Mouse (Mus musculus) forebrain, embryonic 13.5 days (tissue): ENCODE data around the gene Klf4. TPM values are rescaled to one million over a fixed set of nuclear protein-coding genes. Genes with fewer than 3 reads are reported as not detected.

Experiments
- ATAC-seq: fragments of 200-750 bp; cut with Nextera tagmentation; 2 replicates; pipeline ENCODE4 v1.8.0; 2017
- H3K27ac ChIP-seq: fragments of 300-500 bp; sonication (generic); 2 replicates; pipeline ENCODE4 v1.5.1; 2015; ENCODE audit warnings: inconsistent platforms, mild to moderate bottlenecking, moderate library complexity
- H3K27me3 ChIP-seq: fragments of 300-500 bp; sonication (generic); 2 replicates; pipeline ENCODE4 v1.6.1; 2015; ENCODE audit warnings: mild to moderate bottlenecking, inconsistent platforms
- H3K36me3 ChIP-seq: fragments of 300-500 bp; sonication (generic); 2 replicates; pipeline ENCODE4 v1.6.1; 2015; ENCODE audit warnings: mild to moderate bottlenecking, inconsistent platforms; ENCODE audit not compliant: poor library complexity, severe bottlenecking
- H3K4me1 ChIP-seq: fragments of 300-500 bp; sonication (generic); 2 replicates; pipeline ENCODE4 v1.6.1; 2015; ENCODE audit warnings: inconsistent platforms
- H3K4me2 ChIP-seq: fragments of 300-500 bp; sonication (generic); 2 replicates; pipeline ENCODE4 v1.6.1; 2015; ENCODE audit warnings: inconsistent platforms, mild to moderate bottlenecking, moderate library complexity
- H3K4me3 ChIP-seq: fragments of 300-500 bp; sonication (generic); 2 replicates; pipeline ENCODE4 v1.5.1; 2015; ENCODE audit warnings: mild to moderate bottlenecking, inconsistent platforms
- H3K9ac ChIP-seq: fragments of 300-500 bp; sonication (generic); 2 replicates; pipeline ENCODE4 v1.6.1; 2015; ENCODE audit warnings: mild to moderate bottlenecking, inconsistent platforms
- H3K9me3 ChIP-seq: fragments of 300-500 bp; sonication (generic); replicated peaks from 2 replicates; pipeline ENCODE4 v1.6.1; 2016; ENCODE audit warnings: inconsistent platforms
- WGBS: fragments of 180-500 bp; shearing (Covaris S2); methylation state at CpG from one replicate; pipeline ENCODE4 v1.1.7; 2015; 5-methylcytosine and 5-hydroxymethylcytosine counted together
- polyA plus RNA-seq: library from polyadenylated mRNA; unstranded; fragments of >200 nt; fragmentation: Nextera tagmentation; extraction: Ambion mirVana; gene quantifications from 2 replicates; pipeline ENCODE4 v1.2.1, GENCODE M21; 2015

Klf4 gene
- polyA plus RNA-seq, 1 experiment from 2014 or later, result 1.5 TPM

DNA sequence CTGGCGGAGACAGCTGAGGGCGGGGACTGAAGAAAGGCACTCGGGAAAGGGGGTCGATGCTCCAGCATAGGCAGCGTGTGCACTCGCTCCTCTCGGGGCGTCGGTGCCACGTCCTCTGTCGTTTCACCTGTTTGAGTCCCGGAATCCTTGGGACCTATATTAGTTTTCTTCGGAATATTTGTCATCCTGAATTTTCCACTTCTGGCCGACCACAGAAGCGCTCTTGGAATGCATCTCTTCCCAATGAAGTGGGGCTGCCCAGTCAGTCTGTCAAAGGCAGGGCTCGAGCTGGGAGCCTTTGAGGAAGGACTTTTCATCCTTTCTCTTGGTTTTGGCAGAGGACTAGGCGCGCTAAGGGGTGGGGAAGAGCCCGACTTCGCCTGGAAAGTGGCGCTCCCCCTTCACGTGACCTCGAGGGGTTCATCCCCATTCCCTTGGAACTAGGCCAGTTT is 1.6 kb upstream of the Klf4 start:
- Histone ChIP-seq H3K27ac (no peak overlapping the region), H3K4me1 (peaks cover 34% of the 10 kb centered on the region), H3K4me2 (peak overlapping the region; percentile 93), H3K27me3 (peaks cover 46% of the 10 kb centered on the region), H3K4me3 (peak overlapping the region; percentile 56), H3K9me3 (no peaks in the 10 kb centered on the region), H3K9ac (0 out of 2 replicates have a peak overlapping the region, but pooled peaks have one; percentile 23), H3K36me3 (no peaks in the 10 kb centered on the region)
- 1% methylated on average over 23 of the region's 23 CpGs for whole genome bisulfite sequencing
- no peak for ATAC-seq

DNA sequence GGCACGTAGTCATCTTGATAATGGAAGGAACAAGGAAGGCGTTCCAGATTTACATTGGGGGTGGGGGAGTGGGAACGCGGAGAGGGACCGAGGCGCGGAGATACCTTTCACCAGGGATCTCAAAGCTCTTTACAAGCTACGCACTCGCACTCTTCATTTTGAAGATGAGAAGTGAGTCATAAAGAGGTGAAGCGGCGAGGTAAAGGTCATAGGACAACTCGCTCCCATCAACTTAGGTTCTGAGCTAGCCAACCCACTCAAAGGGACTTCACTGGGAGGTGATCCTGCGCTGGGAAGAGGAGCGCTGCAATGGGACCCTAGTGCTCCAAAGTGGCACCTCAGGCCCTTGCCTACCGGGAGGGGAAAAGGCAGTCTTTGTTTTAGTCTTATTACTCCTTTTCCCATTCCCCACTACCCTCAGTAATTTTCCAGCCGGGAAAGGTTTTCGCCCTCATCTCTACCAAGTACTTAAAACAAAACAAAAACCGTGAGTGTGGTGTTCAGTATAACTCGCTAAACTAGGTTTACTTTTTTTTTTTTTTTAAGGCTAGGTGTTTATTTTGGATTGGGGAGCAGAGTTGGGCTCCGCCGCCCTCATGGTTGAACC is 1.0 kb upstream of the Klf4 start:
- WGBS, result under 1% methylated on average over 21 of the region's 21 CpGs
- Histone ChIP-seq H3K4me2 (peak overlapping the region; percentile 93), H3K27ac (peak overlapping the region; percentile 79), H3K4me1 (peaks cover 34% of the 10 kb centered on the region), H3K36me3 (no peaks in the 10 kb centered on the region), H3K4me3 (peak overlapping the region; percentile 56), H3K27me3 (peaks cover 46% of the 10 kb centered on the region), H3K9ac (peak overlapping the region; percentile 71), H3K9me3 (no peaks in the 10 kb centered on the region)
- no peak for ATAC-seq

GRCm38 (mm10) chr4:55531856-55532406 is 335 bp downstream of the Klf4 start:
- Histone ChIP-seq H3K9me3 (no peaks in the 10 kb centered on the region), H3K27ac (no peak overlapping the region), H3K4me2 (peak overlapping the region; percentile 93), H3K27me3 (peaks cover 46% of the 10 kb centered on the region), H3K9ac (peak overlapping the region; percentile 56), H3K36me3 (no peaks in the 10 kb centered on the region), H3K4me1 (peaks cover 34% of the 10 kb centered on the region), H3K4me3 (peak overlapping the region; percentile 56)
- under 1% methylated on average over 29 of the region's 42 CpGs for WGBS
- ATAC-seq, result peak; percentile 50; the same call in 1 of the 2 replicates

DNA sequence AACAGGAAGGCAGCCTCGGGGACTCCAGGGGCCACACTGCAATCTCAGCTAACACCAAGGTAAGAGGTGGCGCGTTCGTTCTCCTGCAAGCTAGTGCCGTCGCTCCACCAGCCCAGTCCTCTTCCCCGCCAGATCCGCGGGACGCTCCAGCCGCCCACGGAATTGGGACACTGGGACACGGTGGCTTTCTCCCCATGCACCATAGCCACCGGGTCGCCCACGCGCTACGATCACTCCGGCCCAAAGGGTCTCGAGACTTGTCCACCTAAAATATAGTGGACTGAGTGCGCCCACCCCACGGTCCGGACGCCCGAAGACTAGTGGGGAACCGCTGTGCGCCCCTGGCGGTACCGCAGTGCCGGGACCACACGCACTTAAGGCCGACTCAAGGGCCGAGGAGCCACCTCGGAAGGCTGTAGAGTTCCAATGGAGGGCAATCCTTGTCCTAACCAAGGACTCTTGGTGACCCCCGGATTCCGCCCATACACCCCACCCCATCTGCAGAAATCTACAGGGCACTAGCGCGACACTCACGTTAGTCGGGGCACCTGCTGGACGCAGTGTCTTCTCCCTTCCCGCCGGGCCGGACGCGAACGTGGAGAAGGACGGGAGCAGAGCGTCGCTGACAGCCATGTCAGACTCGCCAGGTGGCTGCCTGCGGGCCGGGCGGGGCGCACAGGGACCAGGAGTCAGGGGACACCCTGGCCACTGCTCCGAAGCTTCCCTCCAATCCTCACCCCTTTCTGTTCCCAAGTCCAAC is 990 bp downstream of the Klf4 start:
- Histone ChIP-seq H3K27me3 (peaks cover 46% of the 10 kb centered on the region), H3K9me3 (no peaks in the 10 kb centered on the region), H3K9ac (peak overlapping the region; percentile 53), H3K27ac (no peak overlapping the region), H3K4me2 (peak overlapping the region; percentile 93), H3K4me3 (peak overlapping the region; percentile 56), H3K36me3 (no peaks in the 10 kb centered on the region), H3K4me1 (peaks cover 34% of the 10 kb centered on the region)
- WGBS, result 3% methylated on average over 48 of the region's 56 CpGs
- no peak for ATAC-seq

- no peak for ATAC-seq
- Histone ChIP-seq H3K36me3 (no peaks in the 10 kb centered on the region), H3K4me1 (peaks cover 34% of the 10 kb centered on the region), H3K9me3 (no peaks in the 10 kb centered on the region), H3K4me3 (peak overlapping the region; percentile 56), H3K27ac (no peak overlapping the region), H3K9ac (peak overlapping the region; percentile 53), H3K27me3 (peaks cover 41% of the 10 kb centered on the region), H3K4me2 (peak overlapping the region; percentile 93)
- under 1% methylated on average over 20 of the region's 20 CpGs for WGBS
Measured at GRCm38 (mm10) chr4:55530731-55531095, 1.6 kb downstream of the Klf4 start.

- Histone ChIP-seq H3K36me3 (no peaks in the 10 kb centered on the region), H3K27me3 (peaks cover 36% of the 10 kb centered on the region)
Measured at GRCm38 (mm10) chr4:55530236-55530635, 2.0 kb downstream of the Klf4 start.

DNA sequence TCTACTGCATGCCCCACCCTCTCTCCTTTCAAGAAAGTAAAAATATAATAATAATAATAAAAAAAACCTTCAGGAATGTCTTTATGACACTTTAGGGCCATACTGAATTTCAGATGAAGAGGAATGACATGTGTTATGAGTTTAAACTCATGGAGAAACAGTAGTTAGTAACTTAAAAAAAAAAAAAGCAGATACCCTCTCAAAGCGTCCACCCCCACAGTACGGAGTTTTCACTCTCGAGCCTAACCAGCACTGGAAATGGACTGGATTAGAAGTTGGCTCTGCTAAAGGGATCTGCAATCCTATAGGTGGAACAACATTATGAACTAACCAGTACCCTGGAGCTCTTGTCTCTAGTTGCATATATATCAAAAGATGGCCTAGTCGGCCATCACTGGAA is 3.9 kb downstream of the Klf4 start:
- Histone ChIP-seq H3K36me3 (no peaks in the 10 kb centered on the region), H3K9me3 (no peaks in the 10 kb centered on the region), H3K27me3 (peaks cover 30% of the 10 kb centered on the region), H3K4me2 (no peak overlapping the region), H3K9ac (no peak overlapping the region), H3K4me3 (no peak overlapping the region), H3K27ac (no peak overlapping the region), H3K4me1 (peaks cover 27% of the 10 kb centered on the region)
- no peak for ATAC-seq
- 90% methylated on average over 4 of the region's 4 CpGs for WGBS

More at GRCm38 (mm10) chr4:55530236-55530635, 2.0 kb downstream of the Klf4 start:
- under 1% methylated on average over 27 of the region's 27 CpGs for WGBS
- peak overlapping the region; percentile 53 for H3K9ac ChIP-seq
- peaks cover 34% of the 10 kb centered on the region for H3K4me1 ChIP-seq
- peak; percentile 2; the same call in 1 of the 2 replicates for ATAC-seq
- H3K4me3 ChIP-seq, result peak overlapping the region; percentile 56
- H3K4me2 ChIP-seq, result peak overlapping the region; percentile 93
- no peak overlapping the region for H3K27ac ChIP-seq
- H3K9me3 ChIP-seq, result no peaks in the 10 kb centered on the region

DNA sequence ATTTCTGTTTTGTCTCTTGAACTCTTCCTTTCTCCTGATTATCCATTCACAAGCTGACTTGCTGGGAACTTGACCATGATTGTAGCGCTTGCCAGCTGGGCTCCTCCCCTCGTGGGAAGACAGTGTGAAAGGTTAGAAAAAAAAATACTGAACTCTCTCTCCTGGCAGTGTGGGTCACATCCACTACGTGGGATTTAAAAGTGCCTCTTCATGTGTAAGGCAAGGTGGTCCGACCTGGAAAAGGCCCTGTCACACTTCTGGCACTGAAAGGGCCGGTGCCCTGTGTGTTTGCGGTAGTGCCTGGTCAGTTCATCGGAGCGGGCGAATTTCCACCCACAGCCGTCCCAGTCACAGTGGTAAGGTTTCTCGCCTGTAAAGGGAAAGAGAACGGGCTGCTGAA is 4.3 kb downstream of the Klf4 start:
- Histone ChIP-seq H3K27ac (no peak overlapping the region), H3K9ac (no peak overlapping the region), H3K27me3 (peaks cover 30% of the 10 kb centered on the region), H3K9me3 (no peaks in the 10 kb centered on the region), H3K36me3 (no peaks in the 10 kb centered on the region), H3K4me1 (peaks cover 24% of the 10 kb centered on the region), H3K4me3 (no peak overlapping the region), H3K4me2 (no peak overlapping the region)
- 83% methylated on average over 12 of the region's 12 CpGs for WGBS
- no peak for ATAC-seq

GRCm38 (mm10) chr4:55526247-55527115 is 5.8 kb downstream of the Klf4 start:
- WGBS, result 80% methylated on average over 5 of the region's 5 CpGs
- H3K4me2 ChIP-seq, result no peak overlapping the region
- H3K27me3 ChIP-seq, result peaks cover 23% of the 10 kb centered on the region
- H3K36me3 ChIP-seq, result no peaks in the 10 kb centered on the region
- no peaks in the 10 kb centered on the region for H3K9me3 ChIP-seq
- no peak overlapping the region for H3K4me3 ChIP-seq
- H3K27ac ChIP-seq, result no peak overlapping the region
- no peak for ATAC-seq
- H3K9ac ChIP-seq, result no peak overlapping the region
- H3K4me1 ChIP-seq, result peaks cover 18% of the 10 kb centered on the region

GRCm38 (mm10) chr4:55523921-55524320 is 8.3 kb downstream of the Klf4 start:
- Histone ChIP-seq H3K9ac (no peak overlapping the region), H3K4me2 (no peak overlapping the region), H3K27ac (no peak overlapping the region), H3K4me1 (peaks cover 6% of the 10 kb centered on the region; the same call in 1 of the 2 replicates), H3K27me3 (no peaks in the 10 kb centered on the region), H3K9me3 (no peaks in the 10 kb centered on the region), H3K4me3 (no peak overlapping the region), H3K36me3 (no peaks in the 10 kb centered on the region)
- no peak for ATAC-seq
- WGBS, result 80% methylated on average over 4 of the region's 4 CpGs

- Histone ChIP-seq H3K4me2 (no peak overlapping the region), H3K9me3 (no peaks in the 10 kb centered on the region)
- WGBS, result 90% methylated on average over 7 of the region's 7 CpGs
Measured at GRCm38 (mm10) chr4:55517438-55517837, 14.8 kb downstream of the Klf4 start.

More at GRCm38 (mm10) chr4:55517438-55517837, 14.8 kb downstream of the Klf4 start:
- ATAC-seq, result no peak
- H3K36me3 ChIP-seq, result no peaks in the 10 kb centered on the region
- no peak overlapping the region for H3K4me3 ChIP-seq
- H3K27ac ChIP-seq, result no peak overlapping the region
- peaks cover 4% of the 10 kb centered on the region; the same call in 1 of the 2 replicates for H3K27me3 ChIP-seq
- H3K4me1 ChIP-seq, result peaks cover 12% of the 10 kb centered on the region; the same call in 1 of the 2 replicates
- no peak overlapping the region for H3K9ac ChIP-seq
